Mouse (Mus musculus): ENCODE data around the gene Tmem150a.

DNA sequence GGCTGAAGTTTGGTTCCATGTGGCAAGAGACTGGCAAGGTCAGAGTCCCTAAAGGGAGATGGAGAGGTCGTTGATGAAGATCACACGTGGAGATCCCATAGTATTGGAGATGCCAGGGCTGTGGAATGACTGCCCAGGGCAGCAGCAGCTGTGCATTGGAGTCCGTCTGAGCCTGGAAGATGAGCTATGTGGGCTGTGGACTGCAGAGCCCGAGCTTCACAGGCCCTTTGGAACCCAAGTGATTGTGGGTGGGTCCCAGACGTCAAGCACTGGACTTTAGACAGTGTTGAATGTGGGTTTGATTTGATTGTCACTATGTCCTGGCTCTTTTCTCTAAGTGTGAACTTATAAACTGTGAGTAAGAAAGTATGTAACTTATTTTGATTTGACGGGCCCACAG, 9.7 kb downstream of the Tmem150a start:
- TF ChIP-seq CTCF (IDR thresholded peaks at IDR 0.05; ENCODE audit: control insufficient read depth, insufficient read depth, insufficient replicate concordance, low read depth, low read length) (no peak), POLR2A (IDR thresholded peaks at IDR 0.05; ENCODE audit: control insufficient read depth, low read depth, low read length) (no peak)

Data from testis, adult 2 months (tissue).